In genomic region chrX:106085132-106085531, GRCm38 (mm10) we compare ENCODE assay signal across 15 mouse cellular contexts. TPM values are rescaled to one million over a fixed set of nuclear protein-coding genes. Genes with fewer than 3 reads are reported as not detected.
A peak's percentile ranks its signal among the peaks of the same experiment; 100 is the strongest.
DNase-seq lines count a peak whose midpoint lies in the region; ATAC-seq lines count a peak whose summit lies in the region.
"Had no signal": no experiment of that assay in that cellular context is flagged by ENCODE, and none has a peak within 500 bp of the region (broad histone marks: within the 10 kb centered on the region; RNA-seq: fewer than 3 reads in every experiment).

No protein-coding gene starts in this region.

- H3K4me3 ChIP-seq in intestine, embryonic 15.5 days (replicated peaks), result no peak overlapping the region
- H3K4me3 ChIP-seq: embryonic facial prominence, embryonic 13.5 days; liver, embryonic 13.5 days; neural tube, embryonic 12.5 days had no signal

- no peaks in the 10 kb centered on the region for H3K4me1 ChIP-seq in intestine, embryonic 15.5 days (replicated peaks)
- H3K4me1 ChIP-seq: embryonic facial prominence, embryonic 13.5 days; liver, embryonic 13.5 days; neural tube, embryonic 12.5 days had no signal

- no peak overlapping the region for H3K27ac ChIP-seq in intestine, embryonic 15.5 days
- H3K27ac ChIP-seq: embryonic facial prominence, embryonic 13.5 days; liver, embryonic 13.5 days; neural tube, embryonic 12.5 days had no signal

- no peak overlapping the region for H3K4me2 ChIP-seq in intestine, embryonic 15.5 days (replicated peaks)
- H3K4me2 ChIP-seq: embryonic facial prominence, embryonic 13.5 days; liver, embryonic 13.5 days; neural tube, embryonic 12.5 days had no signal

- peak; percentile 62; the same call in 1 of the 2 replicates for ATAC-seq in intestine, embryonic 15.5 days
- ATAC-seq: activated CD4-positive, CD25-positive, alpha-beta regulatory T cell, adult 4 months had no signal

- H3K36me3 ChIP-seq in intestine, embryonic 15.5 days, result no peaks in the 10 kb centered on the region
- H3K36me3 ChIP-seq: liver, embryonic 13.5 days; neural tube, embryonic 12.5 days had no signal

- WGBS in intestine, embryonic 15.5 days, result 83% methylated on average over 3 of the region's 3 CpGs

- peak; percentile 20 to 43 for DNase-seq in heart, adult 18-20 months
- DNase-seq in heart, postnatal 36 days, result no peak
- DNase-seq in 3T3-L1 (ENCODE audit: low read depth, low spot score), result peak; percentile 8
- DNase-seq in kidney, postnatal 36 days, result peak; percentile 29 to 45
- no peak for DNase-seq in frontal cortex, postnatal 10 days (ENCODE audit: low spot score in 2 of 2)
- no peak for DNase-seq in right cerebral cortex, adult 2 months (ENCODE audit: low spot score in 2 of 2)
- no peak for DNase-seq in thymus, postnatal 0 days (ENCODE audit: low spot score)
- DNase-seq: cerebellum, adult 11-12 months; liver, embryonic 13.5 days; spleen, adult 18-20 months had no signal

- intact Hi-C loops in heart, postnatal 36 days (cut with DNase I), result no loop called here

- no peak overlapping the region for H3K9ac ChIP-seq in intestine, embryonic 15.5 days
- H3K9ac ChIP-seq: embryonic facial prominence, embryonic 13.5 days; liver, embryonic 13.5 days; neural tube, embryonic 12.5 days had no signal

- no peaks in the 10 kb centered on the region for H3K27me3 ChIP-seq in intestine, embryonic 15.5 days (replicated peaks)
- H3K27me3 ChIP-seq: embryonic facial prominence, embryonic 13.5 days; liver, embryonic 13.5 days; neural tube, embryonic 12.5 days had no signal

- H3K9me3 ChIP-seq in intestine, embryonic 15.5 days, result no peaks in the 10 kb centered on the region
- H3K9me3 ChIP-seq: embryonic facial prominence, embryonic 13.5 days; liver, embryonic 13.5 days; neural tube, embryonic 12.5 days had no signal

RNA-seq across cellular contexts. Expression of gene Tlr13, which starts 57.9 kb away (rescaled TPM):
- total RNA-seq in heart, adult 18-20 months (2021), result 1 to 10 TPM; 1.0 to 1.1 TPM
- 1 to 10 TPM; 1.4 to 1.7 TPM for total RNA-seq in heart, postnatal 36 days (2021)
- polyA plus RNA-seq in intestine, embryonic 15.5 days (2015; fragmentation: Nextera tagmentation; extraction: Ambion mirVana), result 0.65 and 0.69 TPM in 2 replicates
- polyA plus RNA-seq in thymus, postnatal 0 days (2015; fragmentation: Nextera tagmentation; extraction: Ambion mirVana), result 0.87 and 0.89 TPM in 2 replicates
- total RNA-seq: MEL had no signal

RNA-seq across cellular contexts. Expression of gene Atp7a, which starts 58.1 kb away (rescaled TPM):
- 1 to 10 TPM; 7.7 to 8.7 TPM for total RNA-seq in heart, adult 18-20 months (2021)
- 10 to 100 TPM in 1 of 2 experiments, 1 to 10 TPM in 1; 7.5 to 10.5 TPM for total RNA-seq in heart, postnatal 36 days (2021)
- 20.5 and 21.2 TPM in 2 replicates for polyA plus RNA-seq in intestine, embryonic 15.5 days (2015; fragmentation: Nextera tagmentation; extraction: Ambion mirVana)
- 9.1 and 9.5 TPM in 2 replicates for polyA plus RNA-seq in thymus, postnatal 0 days (2015; fragmentation: Nextera tagmentation; extraction: Ambion mirVana)

Comparison
In these comparisons a context has a peak if more than half of its experiments do, and no peak if none do; other contexts are left out.
1. DNase-seq: peak in heart, adult 18-20 months (2 of 2), 3T3-L1 (single experiment) and kidney, postnatal 36 days (2 of 2); none in heart, postnatal 36 days (0 of 2), frontal cortex, postnatal 10 days (0 of 2), right cerebral cortex, adult 2 months (0 of 2) and thymus, postnatal 0 days (single experiment).